Mouse (Mus musculus) left cerebral cortex, postnatal 14 days (tissue): ENCODE measurements around the gene Rnf207. TPM values are rescaled to one million over a fixed set of nuclear protein-coding genes. Genes with fewer than 3 reads are reported as not detected.

Experiments used
- DNase-seq, 2 experiments: peaks; one replicate each; pipeline ENCODE4 v3.0.0; 2021 to 2022; ENCODE audit warnings: low spot score in 2 of 2, mixed read lengths in 1 of 2
- intact Hi-C: fragments of 180-260 bp; cut with DNase I; formaldehyde crosslinking; loops from one replicate; pipeline ENCODE4 v1.15.1; 2025
- total RNA-seq, 2 experiments: library from RNA; stranded (reverse); gene quantifications; 2 replicates each; pipeline ENCODE4 v1.2.3; 2021

Rnf207 gene
- total RNA-seq, 2 experiments from 2014 or later = 5.3 to 7.4 TPM

- no peak for DNase-seq
- intact Hi-C loops = loop anchor here (10.0 kb wide), 1 partner anchor 157 kb away; no protein-coding TSS in a partner anchor
These were observed 19.0 kb upstream of the Rnf207 start for GRCm38 (mm10) chr4:152337772-152338171.

- intact Hi-C loops = loop anchor here (10.0 kb wide), 1 partner anchor 161 kb away; no protein-coding TSS in a partner anchor
These were observed 14.8 kb upstream of the Rnf207 start for GRCm38 (mm10) chr4:152333587-152333986.

GRCm38 (mm10) chr4:152332952-152333351 lies 14.2 kb upstream of the Rnf207 start:
- intact Hi-C loops = loop anchor here (10.0 kb wide), 1 partner anchor 162 kb away; no protein-coding TSS in a partner anchor
- DNase-seq = peak; percentile 77 to 82

More at GRCm38 (mm10) chr4:152333587-152333986, 14.8 kb upstream of the Rnf207 start:
- DNase-seq = no peak

DNA sequence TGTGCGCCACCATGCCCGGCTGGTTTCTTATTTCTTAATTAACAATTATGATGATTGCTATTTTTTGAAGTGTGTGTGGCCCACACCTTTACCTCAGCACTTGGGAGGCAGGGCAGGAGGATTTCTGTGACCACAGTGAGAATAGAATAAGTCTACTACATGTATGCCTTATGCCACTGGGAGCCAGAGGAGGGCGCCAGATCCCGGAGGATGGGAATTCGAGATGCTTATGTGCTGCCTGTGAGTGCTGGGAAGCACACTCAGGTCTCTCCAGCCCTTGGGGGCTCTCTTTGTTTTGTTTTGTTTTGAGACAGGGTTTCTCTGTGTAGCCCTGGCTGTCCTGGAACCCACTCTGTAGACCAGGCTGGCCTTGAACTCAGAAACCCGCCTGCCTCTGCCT lies 9.9 kb upstream of the Rnf207 start:
- DNase-seq = no peak
- intact Hi-C loops = no loop called here

- intact Hi-C loops = no loop called here
- no peak for DNase-seq
These were observed 7.8 kb upstream of the Rnf207 start for GRCm38 (mm10) chr4:152326543-152326942.

DNA sequence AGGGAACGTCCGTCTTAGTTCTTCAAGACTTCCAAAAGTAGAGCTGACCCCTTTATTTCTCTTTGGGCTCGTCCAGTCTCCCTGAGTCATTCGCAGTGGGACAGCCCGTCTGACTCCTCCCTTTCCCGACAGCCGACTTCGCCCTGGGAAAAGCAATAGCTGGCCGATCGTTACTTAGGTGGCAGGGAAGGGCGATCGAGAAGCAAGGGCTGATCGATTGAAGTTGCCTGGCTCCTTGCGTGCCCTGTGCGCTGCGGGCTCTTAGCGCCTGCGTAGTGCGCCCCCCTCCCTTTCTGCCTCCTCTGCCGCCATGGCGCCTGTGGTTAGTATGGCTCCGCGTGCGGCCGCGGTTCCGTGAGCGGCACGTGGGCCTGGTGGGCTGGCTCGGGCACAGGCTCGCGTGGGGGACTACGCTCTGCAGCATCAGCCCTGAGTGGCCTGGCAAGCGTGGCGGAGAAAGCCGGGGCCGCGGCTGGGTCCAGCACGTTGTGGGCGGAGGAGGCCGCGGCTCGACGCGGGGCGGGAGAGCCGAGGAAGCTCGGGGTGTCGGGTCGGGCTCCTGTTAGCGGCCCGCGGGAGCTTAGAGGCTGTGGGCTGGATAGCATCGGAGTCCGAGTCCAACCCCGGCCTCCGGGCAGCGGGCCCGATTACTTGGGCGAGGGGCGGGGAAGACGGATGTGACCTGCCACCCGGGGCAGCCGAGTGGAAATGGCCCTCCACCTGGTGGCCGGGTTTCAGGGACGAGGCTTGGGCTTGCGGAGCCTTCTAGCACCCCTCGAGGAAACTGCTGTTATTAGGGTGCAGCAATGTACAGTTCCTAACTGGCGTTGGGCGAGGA lies 7.0 kb upstream of the Rnf207 start, which contains the start of gene Rpl22:
TSS of gene Rpl22 (plus strand) at position 169 of the 838 bp plus-strand sequence.
- intact Hi-C loops = no loop called here

DNA sequence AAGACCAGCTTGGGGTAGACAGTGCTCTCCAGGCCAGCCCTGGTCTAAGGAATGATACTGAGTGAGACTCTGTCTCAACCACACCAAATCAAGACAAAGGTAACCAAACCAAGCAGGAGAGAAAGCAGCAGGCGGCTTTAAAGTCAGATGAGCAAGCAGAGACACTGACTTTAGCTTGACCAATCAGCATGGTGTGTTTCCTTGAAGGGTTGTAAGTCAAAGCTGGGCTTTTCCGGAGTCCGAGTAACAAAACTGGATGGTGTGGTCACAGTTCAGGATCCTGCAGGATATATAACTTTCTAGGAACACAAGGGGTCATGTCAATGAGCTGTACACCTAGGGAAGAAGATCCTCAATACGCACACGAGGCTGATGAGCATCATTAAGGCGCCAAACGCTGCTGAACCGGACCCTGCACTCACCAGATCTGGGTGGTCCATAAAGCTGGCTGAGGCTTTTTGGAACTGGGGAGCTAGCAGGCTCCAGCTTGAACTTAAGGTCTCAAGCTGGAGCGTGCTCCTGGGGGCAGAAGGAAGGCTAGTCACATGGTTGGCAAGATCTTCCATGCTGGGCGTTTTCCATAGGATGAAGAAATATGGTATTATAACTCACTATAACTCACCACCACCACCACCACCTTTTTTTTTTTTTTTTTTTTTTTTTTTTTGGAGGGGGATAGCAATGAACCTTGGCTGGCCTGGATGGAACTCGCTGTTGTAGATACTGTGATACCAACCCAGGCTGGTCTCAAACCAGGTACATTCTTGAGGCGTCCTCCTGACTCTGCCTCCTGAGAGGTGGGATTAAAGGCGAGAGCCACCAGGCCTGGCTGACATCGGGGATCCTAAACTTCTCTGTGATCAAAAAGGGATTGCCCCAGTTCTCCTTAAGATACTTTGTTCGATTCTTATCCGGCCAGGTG lies 6.1 kb upstream of the Rnf207 start:
- no peak for DNase-seq
- intact Hi-C loops = no loop called here

More for the DNA sequence above, 7.0 kb upstream of the Rnf207 start, which contains the start of gene Rpl22:
- peak; percentile 95 to 98 for DNase-seq

- DNase-seq = no peak
- intact Hi-C loops = no loop called here
These were observed 2.7 kb upstream of the Rnf207 start for GRCm38 (mm10) chr4:152321464-152321863.

DNA sequence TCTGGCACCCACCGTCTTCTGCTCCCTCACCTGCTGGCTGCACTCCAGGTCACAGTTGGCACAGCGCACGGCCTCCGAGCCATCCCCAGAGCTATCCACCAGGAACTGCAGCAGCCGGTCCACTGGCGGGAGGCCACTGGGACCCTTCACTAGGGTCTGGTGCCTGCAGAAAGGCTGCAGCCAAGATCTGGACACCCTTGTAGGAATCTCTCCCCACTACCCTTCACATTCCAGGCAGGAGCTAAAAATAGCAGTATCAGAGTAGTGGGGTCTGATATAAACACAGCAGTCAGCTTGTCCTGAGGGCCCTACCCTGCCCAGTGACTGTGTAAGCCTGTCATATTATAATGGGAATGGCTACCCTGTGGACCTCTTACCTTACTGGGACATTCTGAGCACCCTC lies 1.2 kb downstream of the Rnf207 start:
- no peak for DNase-seq
- intact Hi-C loops = no loop called here

GRCm38 (mm10) chr4:152315498-152316213 lies 3.1 kb downstream of the Rnf207 start:
- DNase-seq = no peak
- intact Hi-C loops = no loop called here

DNA sequence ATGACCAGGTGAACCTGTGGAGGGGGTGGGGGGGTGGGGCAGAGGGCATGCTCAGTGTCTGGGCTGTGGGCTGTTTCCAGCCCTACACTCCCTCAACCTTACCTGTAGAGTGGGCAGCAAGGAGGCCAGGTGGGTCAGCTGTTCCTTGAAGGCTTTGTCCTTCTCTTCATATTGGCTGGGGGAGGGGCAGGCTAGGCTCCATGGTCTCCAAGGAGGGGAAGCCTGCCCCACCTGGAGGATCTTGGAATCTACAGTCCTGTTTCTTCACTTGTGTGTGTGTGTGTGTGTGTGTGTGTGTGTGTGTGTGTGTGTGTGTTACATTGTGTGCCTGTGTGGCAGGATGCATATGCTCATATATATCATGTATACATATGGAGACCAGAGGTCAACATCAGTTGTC lies 4.9 kb downstream of the Rnf207 start:
- intact Hi-C loops = no loop called here
- peak in 1 of 2 experiments; percentile 84 for DNase-seq

- DNase-seq = no peak
These were observed 5.6 kb downstream of the Rnf207 start for GRCm38 (mm10) chr4:152313211-152313632.

DNA sequence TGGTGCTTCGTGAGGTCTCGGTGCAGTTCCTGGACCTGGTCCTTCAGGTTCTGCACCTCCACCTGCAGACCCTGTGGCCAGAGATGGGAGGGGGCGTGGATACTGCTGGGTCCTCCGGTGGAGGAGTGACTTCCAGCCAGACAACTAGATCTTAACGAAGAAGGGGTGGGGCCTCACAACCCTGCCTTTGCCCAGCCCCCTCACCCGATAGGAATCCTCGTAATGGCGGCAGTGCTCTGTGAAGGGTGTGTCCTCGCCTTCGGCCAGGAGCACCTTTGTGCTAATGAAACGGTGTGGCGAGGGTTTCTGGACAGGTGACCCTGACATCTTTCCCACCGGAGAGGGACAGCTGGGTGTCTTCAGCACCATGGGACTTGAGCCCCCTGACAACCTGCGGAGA lies 6.6 kb downstream of the Rnf207 start:
- no peak for DNase-seq
- intact Hi-C loops = no loop called here

More at GRCm38 (mm10) chr4:152313211-152313632, 5.6 kb downstream of the Rnf207 start:
- intact Hi-C loops = no loop called here

DNA sequence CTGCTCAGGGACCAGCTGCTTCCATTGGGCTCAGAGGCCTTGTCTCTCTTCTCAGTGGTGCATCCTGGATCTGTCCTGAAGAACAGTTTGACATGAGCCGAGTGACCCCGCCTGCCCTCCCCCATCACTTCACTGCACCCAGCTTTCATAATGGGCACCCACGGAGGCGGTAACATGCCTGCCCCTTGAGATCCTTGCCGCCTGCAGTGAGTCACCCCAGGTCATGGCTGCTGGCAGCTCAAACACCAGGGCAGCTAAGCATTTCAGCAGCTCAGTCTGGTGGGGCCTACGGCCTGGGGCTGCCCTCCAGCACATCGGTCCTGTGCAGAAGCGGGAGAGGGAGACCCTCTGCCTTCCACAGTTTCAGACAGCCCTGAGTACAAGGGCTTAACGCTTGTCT lies 11.3 kb downstream of the Rnf207 start:
- intact Hi-C loops = no loop called here

GRCm38 (mm10) chr4:152305991-152306390 lies 12.8 kb downstream of the Rnf207 start:
- DNase-seq = no peak
- intact Hi-C loops = no loop called here

More for the DNA sequence above, 11.3 kb downstream of the Rnf207 start:
- no peak for DNase-seq

DNA sequence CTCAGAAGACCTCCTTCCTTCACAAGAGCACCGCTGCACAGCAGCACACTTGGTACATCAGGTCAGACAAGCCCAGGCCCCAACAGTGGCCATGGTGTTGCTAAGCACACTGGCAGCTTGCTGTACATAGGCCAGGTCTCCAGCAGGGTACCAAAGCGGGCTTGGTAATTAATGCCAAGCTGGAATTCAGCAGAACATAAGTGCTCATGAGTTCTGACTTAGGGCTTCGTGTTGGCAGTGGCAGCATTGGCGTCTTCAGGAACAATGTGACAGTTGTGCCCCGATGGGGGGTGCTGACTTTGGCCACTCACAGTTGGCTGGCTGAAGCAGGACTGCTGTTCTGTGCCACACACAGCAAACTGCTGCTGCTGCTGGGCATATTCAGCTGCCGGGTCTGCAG lies 14.1 kb downstream of the Rnf207 start:
- intact Hi-C loops = no loop called here
- DNase-seq = no peak

- no peak for DNase-seq
- intact Hi-C loops = no loop called here
These were observed 15.6 kb downstream of the Rnf207 start for GRCm38 (mm10) chr4:152303172-152303571.

- intact Hi-C loops = no loop called here
- DNase-seq = no peak
These were observed 16.8 kb downstream of the Rnf207 start for GRCm38 (mm10) chr4:152302012-152302411.

GRCm38 (mm10) chr4:152300375-152300774 lies 18.4 kb downstream of the Rnf207 start:
- intact Hi-C loops = no loop called here

More at GRCm38 (mm10) chr4:152300375-152300774, 18.4 kb downstream of the Rnf207 start:
- DNase-seq = no peak
